Mouse (Mus musculus) CH12.LX (cell line): ENCODE measurements at regions not wholly inside any gene's neighbourhood (a gene's known extent, or its start where the extent isn't known, plus 50 kb on each side); places are given as distances from the start of the nearest gene placed in this dataset.

Source experiments
- DNase-seq: peaks from one replicate; pipeline ENCODE4 v3.0.0-alpha.2; 2013; ENCODE audit errors: extremely low read depth
- H3K27ac ChIP-seq: 2 replicates; pipeline ENCODE4 v1.5.1; 2012; ENCODE audit warnings: low read depth, mild to moderate bottlenecking, control low read depth, moderate library complexity; ENCODE audit not compliant: insufficient read depth
- H3K27me3 ChIP-seq: replicated peaks from 2 replicates; pipeline ENCODE3; 2012; ENCODE audit warnings: inconsistent platforms
- H3K36me3 ChIP-seq, 2 experiments: replicated peaks in 1 of 2; 2 replicates each; pipeline versions ENCODE3 to v1.6.1; 2012; ENCODE audit warnings: inconsistent platforms in 1 of 2, low read length in 1 of 2, mild to moderate bottlenecking in 1 of 2, mixed read lengths in 1 of 2, moderate library complexity in 1 of 2; ENCODE audit not compliant: control insufficient read depth in 1 of 2, insufficient read depth in 1 of 2
- H3K4me1 ChIP-seq, 2 experiments: 2 replicates each; pipeline ENCODE4 v1.6.1; 2012; ENCODE audit warnings: inconsistent platforms in 1 of 2, moderate library complexity in 1 of 2; ENCODE audit not compliant: insufficient read depth in 2 of 2, control insufficient read depth in 1 of 2
- H3K4me2 ChIP-seq: 2 replicates; pipeline ENCODE4 v1.6.1; 2012; ENCODE audit warnings: low read depth, mild to moderate bottlenecking, control low read depth; ENCODE audit not compliant: poor library complexity, insufficient read depth, severe bottlenecking
- H3K4me3 ChIP-seq, 3 experiments: fragments of 150-350 bp in 1 of 3; sonication (generic) in 1 of 3; replicated peaks in 1 of 3; 2 replicates each; pipeline versions ENCODE3 to v1.5.1; 2011 to 2012; ENCODE audit warnings: low read depth in 2 of 3, low read length in 2 of 3, mild to moderate bottlenecking in 2 of 3, moderate library complexity in 2 of 3, control low read depth in 1 of 3, improper control_type of control experiment in 1 of 3, inconsistent platforms in 1 of 3, mixed read lengths in 1 of 3; ENCODE audit not compliant: poor library complexity in 1 of 3
- H3K79me2 ChIP-seq: replicated peaks from 2 replicates; pipeline ENCODE4 v1.6.1; 2012; ENCODE audit warnings: mild to moderate bottlenecking, moderate library complexity; ENCODE audit not compliant: control insufficient read depth, poor library complexity, insufficient read depth, severe bottlenecking; ENCODE audit errors: extremely low read depth
- H3K9ac ChIP-seq: 2 replicates; pipeline ENCODE4 v1.6.1; 2012; ENCODE audit warnings: low read depth, mild to moderate bottlenecking, control low read depth, moderate library complexity; ENCODE audit not compliant: insufficient read depth
- H3K9me3 ChIP-seq: replicated peaks from 2 replicates; pipeline ENCODE3; 2012; ENCODE audit warnings: low read length, inconsistent platforms, mixed read lengths
- BHLHE40 ChIP-seq: IDR thresholded peaks from 2 replicates; pipeline ENCODE4 v1.6.1; 2011; ENCODE audit warnings: mild to moderate bottlenecking, low read depth, low read length, improper control_type of control experiment
- CHD1 ChIP-seq: IDR thresholded peaks from 2 replicates; pipeline ENCODE4 v1.6.1; 2012; ENCODE audit warnings: low read depth, low read length, improper control_type of control experiment, inconsistent platforms
- CHD2 ChIP-seq: IDR thresholded peaks from 2 replicates; pipeline ENCODE4 v1.6.1; 2011; ENCODE audit warnings: low read length, improper control_type of control experiment
- CTCF ChIP-seq, 2 experiments: IDR thresholded peaks in 1 of 2; conservative IDR thresholded peaks in 1 of 2; 2 replicates each; pipeline ENCODE4 v1.5.1; 2011 to 2012; ENCODE audit warnings: low read depth in 2 of 2, low read length in 2 of 2, improper control_type of control experiment in 1 of 2, inconsistent platforms in 1 of 2, mild to moderate bottlenecking in 1 of 2, moderate library complexity in 1 of 2
- E2F4 ChIP-seq: IDR thresholded peaks from 2 replicates; pipeline ENCODE4 v1.6.1; 2011; ENCODE audit warnings: low read depth, low read length, improper control_type of control experiment; ENCODE audit not compliant: insufficient replicate concordance
- ELF1 ChIP-seq: IDR thresholded peaks from 2 replicates; pipeline ENCODE4 v1.6.1; 2014; ENCODE audit warnings: low read depth, mild to moderate bottlenecking, inconsistent platforms, low read length, improper control_type of control experiment
- EP300 ChIP-seq: IDR thresholded peaks from 2 replicates; pipeline ENCODE4 v1.6.1; 2011; ENCODE audit warnings: low read length, improper control_type of control experiment
- GABPA ChIP-seq: IDR thresholded peaks from 2 replicates; pipeline ENCODE4 v1.6.1; 2012; ENCODE audit warnings: low read depth, low read length, improper control_type of control experiment, inconsistent platforms; ENCODE audit not compliant: insufficient replicate concordance
- KAT2A ChIP-seq: IDR thresholded peaks from 2 replicates; pipeline ENCODE4 v1.6.1; 2012; ENCODE audit warnings: low read length, improper control_type of control experiment, inconsistent platforms; ENCODE audit not compliant: insufficient replicate concordance
- MXI1 ChIP-seq: IDR thresholded peaks from 2 replicates; pipeline ENCODE4 v1.6.1; 2011; ENCODE audit warnings: mild to moderate bottlenecking, low read depth, low read length, improper control_type of control experiment
- NELFE ChIP-seq: IDR thresholded peaks from 2 replicates; pipeline ENCODE4 v1.6.1; 2011; ENCODE audit warnings: low read depth, low read length, improper control_type of control experiment
- NRF1 ChIP-seq: IDR thresholded peaks from 2 replicates; pipeline ENCODE4 v1.6.1; 2014; ENCODE audit warnings: low read depth, mild to moderate bottlenecking, inconsistent platforms, low read length, improper control_type of control experiment, moderate library complexity
- POLR2A ChIP-seq: IDR thresholded peaks from 2 replicates; pipeline ENCODE4 v1.6.1; 2011; ENCODE audit warnings: low read depth, mild to moderate bottlenecking, improper control_type of control experiment, low read length
- POLR2AphosphoS2 ChIP-seq: IDR thresholded peaks from 2 replicates; pipeline ENCODE4 v1.6.1; 2011; ENCODE audit warnings: low read depth, low read length, improper control_type of control experiment
- RCOR1 ChIP-seq: conservative IDR thresholded peaks from 2 replicates; pipeline ENCODE4 v1.6.1; 2012; ENCODE audit warnings: low read depth, mild to moderate bottlenecking, inconsistent platforms, low read length, improper control_type of control experiment
- SIN3A ChIP-seq: IDR thresholded peaks from 2 replicates; pipeline ENCODE4 v1.6.1; 2012; ENCODE audit warnings: low read length, improper control_type of control experiment, inconsistent platforms
- SMC3 ChIP-seq: IDR thresholded peaks from 2 replicates; pipeline ENCODE4 v1.6.1; 2011; ENCODE audit warnings: low read depth, low read length, improper control_type of control experiment
- USF2 ChIP-seq: conservative IDR thresholded peaks from 2 replicates; pipeline ENCODE4 v1.6.1; 2011; ENCODE audit warnings: low read depth, low read length, improper control_type of control experiment
- ZC3H11A ChIP-seq: IDR thresholded peaks from 2 replicates; pipeline ENCODE4 v1.6.1; 2012; ENCODE audit warnings: low read depth, mild to moderate bottlenecking, inconsistent platforms, low read length, improper control_type of control experiment
- ZNF384 ChIP-seq: IDR thresholded peaks from 2 replicates; pipeline ENCODE4 v1.6.1; 2012; ENCODE audit warnings: low read depth, low read length, improper control_type of control experiment, inconsistent platforms
- dilution Hi-C: fragments of 300-500 bp; cut with MboI; formaldehyde crosslinking; loops from 2 replicates; pipeline ENCODE4 v1.14.3; 2020; ENCODE audit warnings: low sequenced_read_pairs; ENCODE audit not compliant: extremely low pct_unique_long_range_greater_than_20kb, extremely low pct_ligation_motif_present
- in situ Hi-C: fragments of 300-500 bp; cut with MboI; formaldehyde crosslinking; loops from 3 replicates; pipeline ENCODE4 v1.14.3; 2019; ENCODE audit warnings: low sequenced_read_pairs, low pct_ligation_motif_present, low pct_unique_long_range_greater_than_20kb, mixed read lengths

DNA sequence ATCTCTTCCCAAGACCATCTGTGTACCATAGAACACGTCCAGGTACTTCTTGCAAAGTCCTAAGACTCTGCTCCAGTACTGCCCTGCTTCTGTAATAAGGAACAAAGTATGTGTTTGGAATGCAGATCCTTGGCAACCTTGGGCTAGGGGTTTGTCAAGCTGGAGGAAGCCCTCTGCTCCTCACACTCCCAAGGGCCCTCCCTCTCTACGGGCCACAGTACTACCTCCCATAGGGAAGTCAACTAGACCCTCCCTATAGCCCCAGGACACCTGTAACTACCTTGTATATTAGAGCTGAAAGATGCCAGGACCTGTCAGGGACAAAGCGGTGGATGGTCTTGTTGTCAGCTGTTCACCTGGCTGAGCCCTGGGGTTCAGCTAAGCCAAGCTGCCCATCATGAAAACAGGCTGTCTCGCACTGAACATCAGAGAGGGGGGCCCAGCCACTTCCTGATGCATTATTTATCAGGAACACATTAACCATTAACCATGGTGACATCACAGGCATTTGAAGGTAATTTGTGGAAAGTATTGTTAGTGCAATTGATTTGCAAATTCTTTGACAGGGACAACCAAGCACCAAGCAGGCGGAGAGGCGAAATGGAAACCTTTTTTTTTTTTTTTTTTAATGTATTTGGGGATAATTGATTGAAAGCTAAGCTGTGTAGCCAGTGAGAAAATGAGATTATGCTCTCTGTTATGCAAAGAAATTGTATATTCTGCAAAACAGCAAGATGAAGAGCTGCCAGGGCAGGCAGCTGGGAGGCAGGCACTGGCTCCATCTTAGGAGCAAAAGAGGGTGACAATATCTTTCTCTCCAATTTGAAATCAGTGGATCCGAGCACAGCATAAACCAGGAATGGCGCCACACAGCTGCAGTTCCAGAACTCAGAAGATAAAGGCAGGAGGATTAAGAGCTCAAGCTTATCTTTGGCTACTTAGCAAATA lies 110.5 kb upstream of the Hs6st1 start:
- H3K36me3 ChIP-seq = no peaks in the 10 kb centered on the region
- H3K79me2 ChIP-seq = no peaks in the 10 kb centered on the region
- H3K9ac ChIP-seq = no peak overlapping the region
- H3K4me2 ChIP-seq = no peak overlapping the region
- no peaks in the 10 kb centered on the region for H3K4me1 ChIP-seq
- H3K27me3 ChIP-seq = no peaks in the 10 kb centered on the region
- dilution Hi-C loops (no loop called here), in situ Hi-C loops (no loop called here)
- H3K4me3 ChIP-seq = no peak overlapping the region
- TF ChIP-seq USF2 = no peak
- no peak for TF ChIP-seq MXI1
- TF ChIP-seq SMC3 = no peak
- no peak for TF ChIP-seq KAT2A
- no peak for TF ChIP-seq NRF1
- no peak for TF ChIP-seq POLR2A
- no peak for TF ChIP-seq E2F4
- no peak for TF ChIP-seq POLR2AphosphoS2
- H3K27ac ChIP-seq = no peak overlapping the region
- no peaks in the 10 kb centered on the region for H3K9me3 ChIP-seq
- no peak for DNase-seq

- H3K9me3 ChIP-seq = peaks cover 2% of the 10 kb centered on the region
- dilution Hi-C loops = no loop called here
Observed at GRCm38 (mm10) chr1:35959729-35960128, 108.5 kb upstream of the Hs6st1 start.

DNA sequence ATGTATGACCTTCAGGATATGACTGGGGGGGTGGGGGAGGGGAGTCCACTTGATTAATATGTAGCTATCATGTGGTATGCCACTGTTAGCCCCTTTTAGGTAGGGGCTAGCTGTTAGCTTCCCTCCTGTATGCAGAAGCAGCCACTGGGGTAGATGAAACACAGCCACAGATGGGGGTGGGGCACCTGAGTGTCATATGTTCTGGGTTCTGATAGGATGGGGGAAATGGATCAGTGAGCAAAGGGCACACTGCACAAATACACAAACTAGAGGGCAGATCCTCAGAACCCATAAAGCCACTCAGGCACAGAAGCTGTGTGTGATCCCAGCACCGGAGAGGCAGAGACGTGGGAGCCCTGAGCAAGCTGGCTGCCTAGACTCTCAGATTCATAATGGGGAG lies 107.4 kb upstream of the Hs6st1 start:
- no peak overlapping the region for H3K27ac ChIP-seq
- no peaks in the 10 kb centered on the region for H3K79me2 ChIP-seq
- DNase-seq = no peak
- dilution Hi-C loops (no loop called here), in situ Hi-C loops (no loop called here)
- no peak overlapping the region for H3K4me3 ChIP-seq
- no peaks in the 10 kb centered on the region for H3K4me1 ChIP-seq
- H3K36me3 ChIP-seq = no peaks in the 10 kb centered on the region
- H3K9ac ChIP-seq = no peak overlapping the region
- H3K4me2 ChIP-seq = no peak overlapping the region
- TF ChIP-seq ZC3H11A (no peak), RCOR1 (no peak), NRF1 (no peak), ZNF384 (no peak), E2F4 (no peak)
- no peaks in the 10 kb centered on the region for H3K27me3 ChIP-seq
- peaks cover 8% of the 10 kb centered on the region for H3K9me3 ChIP-seq

More at GRCm38 (mm10) chr1:35959729-35960128, 108.5 kb upstream of the Hs6st1 start:
- Histone ChIP-seq H3K36me3 (no peaks in the 10 kb centered on the region), H3K4me3 (no peak overlapping the region), H3K27ac (no peak overlapping the region), H3K9ac (no peak overlapping the region), H3K4me1 (no peaks in the 10 kb centered on the region), H3K4me2 (no peak overlapping the region), H3K27me3 (no peaks in the 10 kb centered on the region), H3K79me2 (no peaks in the 10 kb centered on the region)
- in situ Hi-C loops = no loop called here
- no peak for TF ChIP-seq CHD1
- no peak for TF ChIP-seq BHLHE40
- TF ChIP-seq ZNF384 = no peak
- no peak for TF ChIP-seq CTCF (conservative IDR thresholded peaks at IDR 0.05 in 1 of 2, IDR thresholded peaks at IDR 0.05 in 1 of 2; ENCODE audit: low read depth in 2 of 2, low read length in 2 of 2)
- no peak for TF ChIP-seq ELF1
- no peak for TF ChIP-seq SMC3
- no peak for TF ChIP-seq CHD2
- no peak for TF ChIP-seq RCOR1
- no peak for TF ChIP-seq EP300
- TF ChIP-seq NELFE = no peak
- no peak for TF ChIP-seq SIN3A
- TF ChIP-seq GABPA = no peak
- DNase-seq = no peak
